ENCODE assay signal across 26 mouse cellular contexts in genomic region chr15:29823271-29823670, GRCm38 (mm10).
DNase-seq lines count a peak whose midpoint lies in the region; ATAC-seq and TF ChIP-seq lines count a peak whose summit lies in the region.
"Had no signal": no experiment of that assay in that cellular context is flagged by ENCODE, and none has a peak within 500 bp of the region (broad histone marks: within the 10 kb centered on the region; RNA-seq: fewer than 3 reads in every experiment).

No protein-coding gene starts in this region.

- no peak for TF ChIP-seq CTCF in brain, embryonic 14.5 days (IDR thresholded peaks at IDR 0.05; ENCODE audit: borderline replicate concordance, extremely low read depth, insufficient read depth, insufficient read length)

- H3K4me2 ChIP-seq in forebrain, embryonic 13.5 days, result no peak overlapping the region
- H3K4me2 ChIP-seq in forebrain, embryonic 16.5 days (ENCODE audit: low read length), result no peak overlapping the region
- H3K4me2 ChIP-seq: embryonic facial prominence, embryonic 12.5 days; embryonic facial prominence, embryonic 15.5 days; heart, embryonic 13.5 days; hindbrain, embryonic 14.5 days had no signal

- peaks cover 5% of the 10 kb centered on the region for H3K4me1 ChIP-seq in forebrain, embryonic 13.5 days
- H3K4me1 ChIP-seq in forebrain, embryonic 16.5 days (replicated peaks; ENCODE audit: control insufficient read depth, insufficient read depth, low read length), result no peaks in the 10 kb centered on the region
- no peaks in the 10 kb centered on the region for H3K4me1 ChIP-seq in ES-E14 (ENCODE audit: control insufficient read depth in 2 of 2, insufficient read depth in 2 of 2, low read length in 2 of 2, poor library complexity in 1 of 2)
- H3K4me1 ChIP-seq: embryonic facial prominence, embryonic 12.5 days; embryonic facial prominence, embryonic 15.5 days; heart, embryonic 10.5 days; heart, embryonic 13.5 days had no signal

- no peak for TF ChIP-seq POLR2A in brain, embryonic 14.5 days (IDR thresholded peaks at IDR 0.05; ENCODE audit: borderline replicate concordance, extremely low read depth, insufficient read depth, insufficient read length, poor library complexity, severe bottlenecking)

- no peaks in the 10 kb centered on the region for H3K36me3 ChIP-seq in forebrain, embryonic 13.5 days (ENCODE audit: poor library complexity, severe bottlenecking)
- H3K36me3 ChIP-seq in forebrain, embryonic 16.5 days (ENCODE audit: control insufficient read depth, insufficient read depth), result no peaks in the 10 kb centered on the region
- no peaks in the 10 kb centered on the region for H3K36me3 ChIP-seq in ES-E14 (ENCODE audit: control insufficient read depth, insufficient read depth, low read length, poor library complexity, severe bottlenecking)
- H3K36me3 ChIP-seq: embryonic facial prominence, embryonic 12.5 days; embryonic facial prominence, embryonic 15.5 days; heart, embryonic 10.5 days; heart, embryonic 13.5 days had no signal

- peak; percentile 48; the same call in 1 of the 2 replicates for ATAC-seq in forebrain, embryonic 13.5 days
- ATAC-seq in forebrain, embryonic 16.5 days, result no peak
- ATAC-seq: hindbrain, postnatal 0 days; inflammation-experienced regulatory T-cells, adult 6 months; intestine, embryonic 16.5 days had no signal

- in situ Hi-C loops in ES-E14 (cut with MboI; ENCODE audit: low sequenced_read_pairs in 2 of 2, unreplicated experiment in 2 of 2), result no loop called here

- no peaks in the 10 kb centered on the region for H3K9me3 ChIP-seq in forebrain, embryonic 13.5 days (replicated peaks)
- H3K9me3 ChIP-seq in forebrain, embryonic 16.5 days (ENCODE audit: control insufficient read depth, low read length), result no peaks in the 10 kb centered on the region
- no peaks in the 10 kb centered on the region for H3K9me3 ChIP-seq in ES-E14 (ENCODE audit: control insufficient read depth, insufficient read depth, low read depth, low read length)
- H3K9me3 ChIP-seq: embryonic facial prominence, embryonic 12.5 days; embryonic facial prominence, embryonic 15.5 days; heart, embryonic 10.5 days; heart, embryonic 13.5 days had no signal

- H3K27ac ChIP-seq in forebrain, embryonic 13.5 days, result no peak overlapping the region
- H3K27ac ChIP-seq in forebrain, embryonic 16.5 days (ENCODE audit: low read length), result no peak overlapping the region
- H3K27ac ChIP-seq in ES-E14 (ENCODE audit: insufficient read depth, low read depth, low read length, poor library complexity, severe bottlenecking), result no peak overlapping the region
- H3K27ac ChIP-seq: embryonic facial prominence, embryonic 12.5 days; embryonic facial prominence, embryonic 15.5 days; heart, adult 2 months; heart, embryonic 10.5 days; heart, embryonic 13.5 days; hindbrain, embryonic 14.5 days; hindbrain, postnatal 0 days had no signal

- peak; percentile 31 for DNase-seq in ES-CJ7 (ENCODE audit: low read depth, low spot score)
- peak; percentile 13 for DNase-seq in ES-E14 (ENCODE audit: low read depth, low spot score)
- peak; percentile 54 for DNase-seq in brain, embryonic 14.5 days (ENCODE audit: low read depth)
- no peak for DNase-seq in left cerebral cortex, adult 9 months (ENCODE audit: low spot score in 2 of 2)
- DNase-seq: adrenal gland, postnatal 10 days; adrenal gland, postnatal 36 days; cerebellum, adult 11 months; cerebellum, adult 2 months; cerebellum, adult 9-11 months; cerebellum, postnatal 25 days; gastrocnemius, postnatal 10 days; gastrocnemius, postnatal 36 days; heart, adult 2 months; heart, postnatal 14 days; heart, postnatal 4 days; kidney, adult 18-20 months had no signal

- H3K27me3 ChIP-seq in forebrain, embryonic 13.5 days, result no peaks in the 10 kb centered on the region
- no peaks in the 10 kb centered on the region for H3K27me3 ChIP-seq in forebrain, embryonic 16.5 days (replicated peaks; ENCODE audit: control insufficient read depth, insufficient read depth, low read length)
- H3K27me3 ChIP-seq: embryonic facial prominence, embryonic 12.5 days; embryonic facial prominence, embryonic 15.5 days; heart, embryonic 13.5 days had no signal

- no peak overlapping the region for H3K9ac ChIP-seq in forebrain, embryonic 13.5 days
- H3K9ac ChIP-seq in forebrain, embryonic 16.5 days (replicated peaks; ENCODE audit: low read depth, low read length), result no peak overlapping the region
- no peak overlapping the region for H3K9ac ChIP-seq in ES-E14 (ENCODE audit: insufficient read depth, low read depth, low read length, poor library complexity, severe bottlenecking)
- H3K9ac ChIP-seq: embryonic facial prominence, embryonic 12.5 days; embryonic facial prominence, embryonic 15.5 days; heart, embryonic 13.5 days; hindbrain, embryonic 14.5 days had no signal

- WGBS in forebrain, embryonic 13.5 days, result 53% methylated on average over 2 of the region's 2 CpGs
- WGBS in forebrain, embryonic 16.5 days, result 47% methylated on average over 2 of the region's 2 CpGs

- H3K4me3 ChIP-seq in forebrain, embryonic 13.5 days, result no peak overlapping the region
- no peak overlapping the region for H3K4me3 ChIP-seq in forebrain, embryonic 16.5 days (replicated peaks; ENCODE audit: low read length)
- H3K4me3 ChIP-seq in ES-E14 (ENCODE audit: insufficient read depth in 1 of 2, low read depth in 1 of 2, low read length in 2 of 2, poor library complexity in 1 of 2, severe bottlenecking in 1 of 2), result no peak overlapping the region
- H3K4me3 ChIP-seq: embryonic facial prominence, embryonic 12.5 days; embryonic facial prominence, embryonic 15.5 days; heart, adult 2 months; heart, embryonic 10.5 days; heart, embryonic 13.5 days had no signal

TF ChIP-seq in ES-E14, 5 proteins besides CTCF, POLR2A, EP300 and RAD21:
- TF ChIP-seq HCFC1 (IDR thresholded peaks at IDR 0.05; ENCODE audit: borderline replicate concordance, insufficient read depth, low read length), result no peak
- TF ChIP-seq ZNF384 (IDR thresholded peaks at IDR 0.05; ENCODE audit: low read depth, low read length), result no peak
- TF ChIP-seq MAFK (IDR thresholded peaks at IDR 0.05; ENCODE audit: insufficient read depth, low read depth, low read length), result no peak
- no peak for TF ChIP-seq ZC3H11A (IDR thresholded peaks at IDR 0.05; ENCODE audit: borderline replicate concordance, low read depth, low read length)
- TF ChIP-seq CHD2 (IDR thresholded peaks at IDR 0.05; ENCODE audit: low read depth, low read length), result no peak

Comparison
In these comparisons a context has a peak if more than half of its experiments do, and no peak if none do; other contexts are left out.
1. DNase-seq: peak in ES-CJ7 (single experiment), ES-E14 (single experiment) and brain, embryonic 14.5 days (single experiment); none in left cerebral cortex, adult 9 months (0 of 2).